Mouse (Mus musculus): ENCODE results near the gene Cxcr4.

Gene Cxcr4

GRCm38 (mm10) chr1:128592211-128592741 lies at the start of gene Cxcr4:
Gene Cxcr4, minus strand, starts transcription at chr1:128592293.
- peak; percentile 61 for DNase-seq (ENCODE audit: low read depth, low spot score)

DNA sequence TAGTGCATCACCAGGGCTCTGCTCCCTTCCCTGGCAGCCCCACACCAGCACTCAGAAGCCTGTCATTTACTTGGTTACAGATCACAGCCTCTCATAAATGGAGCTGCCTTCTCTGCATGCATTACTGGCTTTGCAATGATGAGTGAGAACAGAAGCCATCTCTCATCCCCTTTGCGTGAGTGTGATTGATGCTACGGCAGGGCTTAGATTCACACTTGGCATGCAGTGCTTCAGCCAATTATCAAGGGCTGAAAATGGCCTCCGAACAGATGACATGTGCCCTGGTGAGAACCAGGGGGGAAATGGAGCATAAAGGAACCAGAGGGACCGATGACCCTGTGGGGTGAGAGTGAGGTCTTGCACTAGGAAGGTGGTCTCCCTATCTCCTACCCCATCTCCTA lies 47.6 kb upstream of the Cxcr4 start:
- no peak for DNase-seq (ENCODE audit: low read depth, low spot score)

GRCm38 (mm10) chr1:128637230-128637740 lies 45.2 kb upstream of the Cxcr4 start:
- no peak for DNase-seq (ENCODE audit: low read depth, low spot score)

DNA sequence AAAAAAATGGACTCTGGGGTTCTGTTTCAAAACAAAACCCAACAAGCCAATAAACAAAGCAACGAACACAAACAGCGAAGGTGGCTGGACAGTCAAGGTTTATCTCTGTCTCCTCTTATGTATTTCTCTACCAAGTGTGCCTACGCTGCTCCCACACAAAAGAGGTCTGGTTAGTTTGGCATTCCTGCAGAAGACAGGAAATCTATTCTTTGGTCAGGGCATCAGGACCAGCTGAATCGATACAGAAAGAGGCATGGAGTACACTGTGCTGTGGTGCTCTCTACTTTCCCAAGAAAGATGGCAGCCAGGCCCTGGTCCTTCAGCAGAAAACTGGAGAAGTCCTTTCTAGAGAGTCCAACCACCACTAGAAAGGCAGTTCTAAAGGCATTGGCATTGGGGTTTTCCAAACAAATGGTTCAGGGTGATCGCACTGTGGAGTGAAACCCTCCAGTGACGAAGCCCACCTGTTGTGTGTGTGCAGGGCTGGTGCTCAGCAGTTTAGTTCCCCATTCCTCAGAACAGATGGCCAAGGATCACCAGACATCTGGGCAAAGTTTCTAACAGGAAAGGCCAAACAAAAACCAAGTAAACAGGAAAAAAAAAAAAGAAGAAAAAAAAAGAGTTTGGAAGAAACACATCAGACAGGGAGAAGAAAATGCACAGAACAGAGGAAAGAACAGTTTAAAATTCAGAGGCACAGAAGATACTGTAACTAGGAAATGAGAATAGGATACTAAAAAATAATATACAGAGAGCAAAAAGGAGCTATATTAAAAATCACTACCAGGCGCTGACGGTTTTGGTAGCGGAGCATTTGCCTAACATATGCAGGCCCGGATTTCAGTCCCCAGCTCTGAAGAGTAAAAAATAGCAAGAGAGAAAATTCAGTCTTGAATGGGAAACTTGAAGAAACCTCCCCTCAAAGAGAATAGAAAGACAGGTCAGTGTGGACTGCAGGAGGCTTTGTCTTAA lies 44.5 kb upstream of the Cxcr4 start:
- no peak for DNase-seq (ENCODE audit: low read depth, low spot score)

GRCm38 (mm10) chr1:128633711-128634379 lies 41.8 kb upstream of the Cxcr4 start:
- no peak for DNase-seq (ENCODE audit: low read depth, low spot score)

GRCm38 (mm10) chr1:128632522-128632921 lies 40.4 kb upstream of the Cxcr4 start:
- no peak for DNase-seq (ENCODE audit: low read depth, low spot score)

GRCm38 (mm10) chr1:128626144-128626678 lies 34.1 kb upstream of the Cxcr4 start:
- no peak for DNase-seq (ENCODE audit: low read depth, low spot score)

- no peak for DNase-seq (ENCODE audit: low read depth, low spot score)
Observed at GRCm38 (mm10) chr1:128623594-128623887, 31.4 kb upstream of the Cxcr4 start.

DNA sequence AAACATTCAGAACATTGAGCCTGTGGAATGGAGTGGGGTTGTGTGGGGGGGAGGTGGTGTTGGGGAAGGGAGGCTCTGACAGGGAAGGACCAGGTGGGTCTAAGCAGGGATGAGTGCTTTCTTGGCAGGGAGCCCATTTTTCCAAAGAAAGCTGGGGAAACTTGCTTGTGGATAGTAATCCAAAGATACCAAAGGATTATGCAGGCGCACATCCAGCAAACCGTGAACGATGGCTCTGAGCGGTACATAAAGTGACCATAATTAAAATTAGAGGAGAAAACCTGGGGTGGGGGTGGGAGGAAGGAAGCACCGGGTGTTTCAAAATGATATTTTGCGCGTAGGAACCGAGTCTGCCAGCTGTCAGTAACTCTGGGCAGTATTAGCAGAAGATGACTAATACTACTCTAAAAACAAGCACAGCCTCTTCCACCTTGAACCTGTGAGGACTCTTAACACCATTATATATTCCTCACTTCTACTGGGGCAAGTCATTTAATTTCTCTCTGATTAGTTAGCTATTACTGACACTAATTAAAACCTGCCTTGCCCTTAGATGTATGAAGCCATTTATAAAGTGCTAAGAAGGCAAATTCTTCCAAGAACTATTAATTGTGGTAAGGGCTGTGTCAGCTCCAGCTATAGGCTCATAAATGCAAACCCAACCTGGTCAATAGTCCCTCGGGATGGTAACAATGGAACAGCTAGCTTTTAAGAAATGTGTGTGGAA lies 30.9 kb upstream of the Cxcr4 start:
- no peak for DNase-seq (ENCODE audit: low read depth, low spot score)

DNA sequence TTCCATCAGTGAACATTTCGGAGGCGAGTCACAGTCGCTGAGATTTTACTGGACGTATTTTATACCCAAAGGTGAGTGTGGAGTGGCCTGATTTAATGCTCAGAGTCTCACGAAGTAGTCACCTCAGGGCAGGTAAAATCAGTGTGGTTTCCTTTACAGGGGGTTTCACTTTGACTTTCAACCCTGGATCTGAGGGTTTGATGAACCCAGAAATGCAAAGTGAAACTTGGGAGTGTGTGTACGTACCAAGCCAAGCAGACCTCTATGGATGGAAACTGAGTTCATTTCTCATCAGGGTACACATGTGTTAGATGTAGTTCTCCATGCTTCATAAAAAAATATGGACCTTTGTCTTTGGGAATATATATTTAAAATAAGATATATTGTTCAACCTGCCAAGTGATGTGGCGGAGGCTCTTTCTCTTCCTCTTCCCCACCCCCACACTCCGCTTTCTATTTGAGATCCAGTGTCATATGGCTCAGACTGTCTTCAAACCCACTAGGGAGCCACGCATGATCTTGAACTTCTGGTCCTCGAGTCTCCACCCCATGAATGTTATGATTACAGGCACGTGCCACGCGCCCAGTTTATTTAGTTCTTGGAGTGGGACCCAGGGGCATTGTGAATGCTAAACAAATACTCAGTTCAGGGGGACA lies 25.7 kb upstream of the Cxcr4 start:
- DNase-seq (ENCODE audit: low read depth, low spot score), result no peak

GRCm38 (mm10) chr1:128616586-128616985 lies 24.5 kb upstream of the Cxcr4 start:
- no peak for DNase-seq (ENCODE audit: low read depth, low spot score)

GRCm38 (mm10) chr1:128615459-128615806 lies 23.3 kb upstream of the Cxcr4 start:
- no peak for DNase-seq (ENCODE audit: low read depth, low spot score)

DNA sequence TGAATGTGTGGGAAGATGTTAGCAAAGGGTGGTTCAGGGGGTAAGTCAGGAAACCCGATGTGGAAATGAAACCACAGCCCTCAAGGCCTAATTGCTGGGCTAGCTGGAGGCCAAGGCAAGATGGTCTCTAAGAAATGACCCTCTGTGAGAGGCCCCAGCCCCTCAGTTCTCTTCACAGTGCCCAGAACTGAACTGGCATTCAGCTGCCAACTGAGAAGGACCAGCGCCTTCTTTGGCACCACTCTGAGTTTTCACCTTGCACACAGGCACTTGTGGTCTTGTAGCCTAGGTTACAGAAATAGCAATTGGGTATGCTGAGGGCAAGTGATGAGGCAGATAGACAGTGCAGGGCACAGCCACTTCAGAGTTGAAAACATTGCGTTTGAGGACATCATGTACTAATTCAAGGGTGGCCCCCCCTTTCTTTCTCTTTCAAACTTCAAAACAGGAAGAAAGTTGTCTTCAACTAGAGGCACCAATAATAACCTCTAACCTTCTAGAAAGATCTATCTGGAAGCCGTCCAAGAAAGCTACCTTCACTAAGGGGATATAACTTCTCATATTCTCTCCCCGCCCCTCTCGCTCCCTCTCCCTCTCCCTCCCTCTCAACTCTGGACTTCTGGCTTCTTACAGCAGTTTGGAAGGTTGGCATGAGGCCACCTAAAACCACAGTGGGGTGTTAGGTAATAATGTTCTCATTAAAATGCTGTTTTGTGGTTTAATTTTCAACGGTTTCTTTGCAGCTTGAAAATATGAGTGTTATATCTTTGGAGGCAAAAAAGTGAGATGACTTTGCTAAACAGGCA lies 22.8 kb upstream of the Cxcr4 start:
- no peak for DNase-seq (ENCODE audit: low read depth, low spot score)

GRCm38 (mm10) chr1:128608119-128608518 lies 16.0 kb upstream of the Cxcr4 start:
- DNase-seq (ENCODE audit: low read depth, low spot score), result no peak

DNA sequence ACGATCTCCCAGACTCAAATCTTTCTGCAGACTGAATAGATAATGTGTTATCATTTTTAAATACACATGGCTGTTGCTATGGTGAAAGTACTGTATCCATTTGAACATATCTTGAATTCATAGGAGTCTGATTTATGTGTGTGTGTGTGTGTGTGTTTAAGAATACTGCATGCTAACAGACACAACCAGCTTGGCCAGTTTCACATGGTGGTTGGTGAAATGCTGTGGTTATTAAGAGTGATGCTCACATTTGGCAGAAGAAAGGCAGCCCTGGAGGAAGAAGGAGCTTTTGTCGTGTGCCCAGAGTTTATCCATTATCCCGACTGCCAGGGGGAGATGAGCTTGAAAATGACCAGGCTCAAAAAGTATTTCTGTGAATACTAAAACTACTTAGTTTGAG lies 15.3 kb upstream of the Cxcr4 start:
- no peak for DNase-seq (ENCODE audit: low read depth, low spot score)

DNA sequence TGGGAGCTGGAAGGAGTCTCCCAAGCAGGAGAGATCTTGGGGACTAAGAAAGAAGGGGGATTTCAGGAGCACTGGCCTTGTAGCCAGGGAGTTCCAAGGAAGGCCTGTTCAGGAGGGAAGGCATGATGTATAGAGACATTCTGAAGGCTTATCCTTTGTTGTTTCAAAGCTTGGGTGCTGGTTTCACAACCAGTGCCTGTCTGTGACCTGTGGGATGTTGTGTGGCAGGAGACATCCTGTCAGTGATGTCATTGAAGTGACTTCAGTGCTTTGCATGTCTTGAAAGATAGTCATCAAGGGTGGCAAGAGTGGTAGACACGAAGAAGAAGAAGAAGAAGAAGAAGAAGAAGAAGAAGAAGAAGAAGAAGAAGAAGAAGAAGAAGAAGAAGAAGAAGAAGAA lies 13.7 kb upstream of the Cxcr4 start:
- no peak for DNase-seq (ENCODE audit: low read depth, low spot score)

DNA sequence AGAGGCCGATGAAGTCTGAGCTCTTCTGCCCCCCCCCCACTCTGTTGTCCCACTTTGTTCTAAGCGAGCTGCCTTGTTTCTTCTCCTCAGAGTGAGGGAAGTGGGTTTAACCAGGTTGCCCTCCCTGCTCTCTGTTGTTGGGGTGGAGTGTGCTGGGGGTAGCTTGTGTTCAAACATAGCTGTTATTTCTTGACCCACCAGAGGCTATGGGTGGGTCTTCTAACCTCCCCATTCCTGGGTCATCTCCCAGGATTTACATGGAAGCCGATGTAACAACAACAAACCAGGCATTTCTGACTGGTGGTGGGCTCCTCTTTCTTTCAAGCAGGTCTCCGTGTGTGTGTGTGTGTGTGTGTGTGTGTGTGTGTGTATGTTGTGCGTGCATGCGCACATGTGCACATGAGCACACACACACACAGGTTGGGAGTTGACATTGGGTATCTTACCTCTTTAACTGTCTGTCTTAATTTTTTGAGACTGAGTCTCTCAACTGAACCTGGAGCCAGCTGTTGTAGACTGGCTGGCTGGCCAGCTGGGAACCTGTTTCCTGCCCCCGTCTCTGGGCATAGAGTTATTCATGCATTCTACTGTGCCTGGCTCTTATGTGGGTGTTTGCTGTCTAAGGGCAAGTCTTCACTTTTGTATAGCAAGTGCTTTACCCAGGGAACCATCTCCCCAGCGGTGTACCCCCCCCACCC lies 10.7 kb upstream of the Cxcr4 start:
- DNase-seq (ENCODE audit: low read depth, low spot score), result no peak

DNA sequence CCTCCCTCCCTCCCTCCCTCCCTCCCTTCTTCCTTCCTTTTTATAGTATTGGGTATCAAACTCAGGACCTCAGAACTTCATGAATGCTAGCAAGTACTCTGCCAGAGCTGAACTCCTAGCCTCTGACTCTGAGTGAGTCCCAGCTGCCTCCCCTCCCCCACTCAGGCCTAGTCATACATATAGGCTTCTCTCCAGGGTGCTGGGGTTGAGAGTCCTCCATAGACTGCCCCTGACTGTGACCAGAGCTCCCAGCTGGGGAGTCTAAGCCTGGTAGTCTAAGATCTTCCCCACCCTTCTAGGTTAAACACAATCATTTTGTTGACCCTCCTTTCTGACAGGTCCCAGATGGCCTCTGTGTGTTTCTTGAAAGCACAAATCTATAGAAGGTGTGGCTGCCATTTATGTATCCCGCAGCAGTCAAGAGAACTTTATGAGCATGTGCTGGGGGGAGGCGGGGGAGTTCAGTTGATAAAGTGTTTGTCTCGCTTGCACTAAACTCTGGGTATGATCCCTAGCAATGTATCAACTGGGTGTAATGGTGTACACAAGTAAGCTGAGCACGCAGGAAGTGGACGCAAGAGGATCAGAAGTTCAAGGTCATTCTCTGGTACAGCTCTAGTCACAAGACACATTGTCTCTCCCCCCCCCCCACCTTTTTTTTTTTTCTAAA lies 10.1 kb upstream of the Cxcr4 start:
- DNase-seq (ENCODE audit: low read depth, low spot score), result no peak

- no peak for DNase-seq (ENCODE audit: low read depth, low spot score)
Observed at GRCm38 (mm10) chr1:128601307-128601706, 9.2 kb upstream of the Cxcr4 start.

Measured in WW6 (cell line).